Mouse (Mus musculus) MN1 (cell line): ENCODE data around the gene Defb38.

Experiments used
- DNase-seq: peaks from one replicate; pipeline ENCODE4 v3.0.0-alpha.2; 2016; ENCODE audit warnings: low spot score

The Defb38 gene

GRCm38 (mm10) chr8:19026466-19026865 is at the start of gene Defb38:
Defb38 (minus strand) TSS chr8:19026566.
- no peak for DNase-seq

GRCm38 (mm10) chr8:19066013-19066412 is 39.6 kb upstream of the Defb38 start:
- no peak for DNase-seq

- no peak for DNase-seq
Measured at GRCm38 (mm10) chr8:19064710-19065109, 38.3 kb upstream of the Defb38 start, which contains the start of gene Defb39. Defb39 (minus strand) TSS chr8:19064810.

GRCm38 (mm10) chr8:19062891-19063290 is 36.5 kb upstream of the Defb38 start:
- DNase-seq: no peak

- no peak for DNase-seq
Measured at GRCm38 (mm10) chr8:19045242-19045641, 18.9 kb upstream of the Defb38 start.
